In genomic region chr5:7779827-7780226, GRCm38 (mm10) we compare ENCODE assay signal across 25 mouse cellular contexts.
"Had no signal": no experiment of that assay in that cellular context is flagged by ENCODE, and none has a peak within 500 bp of the region (broad histone marks: within the 10 kb centered on the region; RNA-seq: fewer than 3 reads in every experiment).

No protein-coding gene starts in this region.

- H3K4me2 ChIP-seq: embryonic facial prominence, embryonic 12.5 days; embryonic facial prominence, embryonic 13.5 days; embryonic facial prominence, embryonic 15.5 days; forebrain, embryonic 12.5 days; forebrain, embryonic 13.5 days; forebrain, embryonic 15.5 days had no signal

- H3K4me1 ChIP-seq: embryonic facial prominence, embryonic 10.5 days; embryonic facial prominence, embryonic 12.5 days; embryonic facial prominence, embryonic 13.5 days; embryonic facial prominence, embryonic 15.5 days; forebrain, embryonic 10.5 days; forebrain, embryonic 12.5 days; forebrain, embryonic 13.5 days; forebrain, embryonic 15.5 days had no signal

- H3K4me3 ChIP-seq: embryonic facial prominence, embryonic 10.5 days; embryonic facial prominence, embryonic 12.5 days; embryonic facial prominence, embryonic 13.5 days; embryonic facial prominence, embryonic 15.5 days; erythroblast, embryonic 14.5 days; forebrain, embryonic 10.5 days; forebrain, embryonic 12.5 days; forebrain, embryonic 13.5 days; forebrain, embryonic 15.5 days; gastrocnemius, adult 2 months; heart, adult 2 months had no signal

- H3K9me3 ChIP-seq: embryonic facial prominence, embryonic 10.5 days; embryonic facial prominence, embryonic 12.5 days; embryonic facial prominence, embryonic 13.5 days; embryonic facial prominence, embryonic 15.5 days; forebrain, embryonic 10.5 days; forebrain, embryonic 12.5 days; forebrain, embryonic 13.5 days; forebrain, embryonic 15.5 days had no signal

- H3K9ac ChIP-seq: embryonic facial prominence, embryonic 12.5 days; embryonic facial prominence, embryonic 13.5 days; embryonic facial prominence, embryonic 15.5 days; forebrain, embryonic 12.5 days; forebrain, embryonic 13.5 days; forebrain, embryonic 15.5 days; forebrain, postnatal 0 days had no signal

- H3K27me3 ChIP-seq: embryonic facial prominence, embryonic 12.5 days; embryonic facial prominence, embryonic 13.5 days; embryonic facial prominence, embryonic 15.5 days; forebrain, embryonic 12.5 days; forebrain, embryonic 13.5 days; forebrain, embryonic 15.5 days had no signal

- H3K27ac ChIP-seq: embryonic facial prominence, embryonic 10.5 days; embryonic facial prominence, embryonic 12.5 days; embryonic facial prominence, embryonic 13.5 days; embryonic facial prominence, embryonic 15.5 days; forebrain, embryonic 10.5 days; forebrain, embryonic 12.5 days; forebrain, embryonic 13.5 days; forebrain, embryonic 15.5 days; gastrocnemius, adult 2 months; heart, adult 2 months had no signal

- H3K36me3 ChIP-seq: embryonic facial prominence, embryonic 10.5 days; embryonic facial prominence, embryonic 12.5 days; embryonic facial prominence, embryonic 13.5 days; embryonic facial prominence, embryonic 15.5 days; forebrain, embryonic 10.5 days; forebrain, embryonic 12.5 days; forebrain, embryonic 15.5 days had no signal

- DNase-seq: cerebellum, adult 9-10 months; cerebellum, adult 9-11 months; cerebellum, postnatal 10 days; cerebellum, postnatal 14 days; cerebellum, postnatal 25 days; cerebellum, postnatal 36 days; embryo, embryonic 11 days; forebrain, postnatal 0 days; gastrocnemius, adult 2 months; gastrocnemius, postnatal 10 days; gastrocnemius, postnatal 14 days; gastrocnemius, postnatal 25 days; gastrocnemius, postnatal 36 days; heart, adult 11 months; heart, adult 18-20 months; heart, adult 2 months had no signal
